Mouse (Mus musculus): Measurements from ENCODE around the gene Ndufb2.
A peak's percentile ranks its signal among the peaks of the same experiment; 100 is the strongest.

The Ndufb2 gene

DNA sequence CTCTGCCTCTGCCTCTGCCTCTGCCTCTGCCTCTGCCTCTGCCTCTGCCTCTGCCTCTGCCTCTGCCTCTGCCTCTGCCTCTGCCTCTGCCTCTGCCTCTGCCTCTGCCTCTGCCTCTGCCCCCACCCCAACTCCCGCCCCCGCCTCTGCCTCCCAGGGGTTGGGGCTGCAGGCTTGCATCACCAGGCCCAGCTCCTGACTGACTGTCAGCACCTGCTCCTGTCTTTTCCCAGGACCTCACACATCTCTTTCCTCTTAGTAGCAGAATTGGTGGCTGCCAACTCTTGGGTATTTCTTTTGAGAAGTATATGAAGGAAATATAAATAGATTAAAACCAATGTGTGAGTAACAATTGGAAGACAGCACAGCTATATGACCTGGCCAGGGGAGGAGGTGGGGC is 11.8 kb upstream of the Ndufb2 start:
- no peak for DNase-seq (ENCODE audit: low read depth)

- no peak for DNase-seq (ENCODE audit: low read depth)
Measured at GRCm38 (mm10) chr6:39581087-39581784, 11.1 kb upstream of the Ndufb2 start.

DNA sequence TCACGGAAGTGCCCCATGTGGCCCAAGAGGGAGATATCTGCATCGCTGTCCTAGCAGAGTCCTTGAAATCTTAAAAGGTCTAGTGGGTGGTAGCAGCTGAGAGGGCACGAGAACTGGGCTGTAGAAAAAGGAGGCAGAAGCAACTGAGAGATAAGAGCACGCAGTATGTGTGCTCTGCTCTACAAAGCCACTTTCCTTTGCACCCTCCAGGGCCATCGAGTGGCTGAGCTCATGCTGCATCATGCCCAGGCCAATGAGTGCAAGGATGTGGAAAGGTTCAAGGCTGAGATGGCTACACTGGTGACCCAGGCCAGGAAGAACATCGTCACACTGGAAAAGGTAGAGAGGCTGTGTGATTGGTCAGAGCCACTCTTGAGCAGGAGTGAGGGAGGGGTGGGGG is 6.9 kb upstream of the Ndufb2 start, which contains the start of gene Gm42420:
TSS of gene Gm42420 (plus strand) at position 237 of the 400 bp plus-strand sequence.
- DNase-seq (ENCODE audit: low read depth): no peak

DNA sequence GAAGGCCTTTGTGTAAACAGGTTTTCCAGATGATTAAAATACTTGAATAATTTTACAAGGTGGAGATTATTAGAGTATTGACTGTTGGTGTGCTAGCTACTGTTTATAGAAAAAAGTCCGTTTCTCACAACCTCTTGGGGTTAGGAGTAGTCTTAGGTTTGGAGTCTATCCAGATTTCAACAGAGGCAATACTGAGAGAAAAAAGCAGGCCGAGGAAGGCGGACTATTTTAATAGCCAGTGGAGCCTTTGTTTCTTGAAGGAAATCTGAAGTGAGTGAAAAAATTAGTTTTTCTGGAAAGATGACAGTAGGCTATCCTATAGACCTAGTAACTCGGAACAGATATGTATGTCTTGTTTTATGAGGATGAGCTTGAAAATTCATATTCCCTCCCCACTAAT is 893 bp upstream of the Ndufb2 start:
- DNase-seq (ENCODE audit: low read depth): no peak

DNA sequence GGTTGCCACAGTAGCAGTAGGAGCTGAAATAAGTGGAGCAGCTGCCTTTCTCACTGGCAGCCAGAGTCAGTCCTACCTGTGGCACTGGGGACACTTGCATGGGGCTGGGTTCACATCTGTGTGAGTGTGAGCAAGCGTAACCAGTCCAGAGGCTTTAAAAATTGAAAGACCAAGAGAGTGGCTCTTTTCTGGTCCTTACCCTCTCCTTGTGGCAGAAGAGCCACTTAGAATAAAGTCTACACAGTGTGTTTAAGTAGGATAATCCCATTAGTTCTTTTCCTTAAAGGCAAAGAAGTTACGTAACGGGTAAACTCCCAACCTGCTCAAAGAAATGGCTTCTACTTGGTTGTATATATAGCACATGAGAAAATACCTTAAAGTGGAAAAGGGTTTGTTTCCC is 8.5 kb downstream of the Ndufb2 start:
- no peak for DNase-seq (ENCODE audit: low read depth)

DNA sequence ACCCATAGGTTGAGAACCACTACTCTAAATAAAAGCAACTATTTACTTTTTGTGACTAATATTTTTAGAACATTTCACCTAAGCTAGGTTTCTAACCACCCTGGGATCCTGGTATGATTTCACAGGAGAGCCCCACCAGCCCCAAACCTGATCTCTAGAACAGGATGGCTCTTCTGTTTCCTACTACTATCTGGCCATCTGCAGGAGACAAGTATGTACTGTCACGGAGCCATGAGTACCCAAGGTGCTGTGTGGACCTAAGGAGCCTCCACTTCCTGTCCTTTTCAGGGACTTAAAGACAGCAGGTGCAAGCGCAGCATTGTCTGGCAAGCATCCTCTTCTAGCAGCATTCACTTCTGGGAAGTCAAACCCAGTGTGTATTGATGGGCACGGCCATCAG is 9.5 kb downstream of the Ndufb2 start:
- DNase-seq (ENCODE audit: low read depth): no peak

DNA sequence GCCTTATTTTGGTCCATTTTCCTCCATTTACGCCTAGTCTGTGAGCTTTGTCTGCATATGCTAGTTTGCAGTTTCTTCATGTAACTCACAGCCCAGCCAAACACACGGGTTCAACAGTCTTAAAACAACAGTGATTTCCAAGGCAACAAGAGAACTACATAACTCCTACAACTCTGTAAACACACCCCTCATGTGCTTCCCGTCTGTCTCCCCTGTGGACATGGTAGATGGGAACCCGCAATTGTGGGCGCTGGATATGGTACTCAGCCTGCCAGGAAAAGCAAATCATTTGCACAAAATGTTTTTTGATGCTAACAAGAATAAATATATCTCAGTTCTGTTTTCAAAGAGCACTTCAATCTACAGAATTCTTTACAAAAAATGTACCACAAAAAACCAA is 12.2 kb downstream of the Ndufb2 start:
- no peak for DNase-seq (ENCODE audit: low read depth)

DNA sequence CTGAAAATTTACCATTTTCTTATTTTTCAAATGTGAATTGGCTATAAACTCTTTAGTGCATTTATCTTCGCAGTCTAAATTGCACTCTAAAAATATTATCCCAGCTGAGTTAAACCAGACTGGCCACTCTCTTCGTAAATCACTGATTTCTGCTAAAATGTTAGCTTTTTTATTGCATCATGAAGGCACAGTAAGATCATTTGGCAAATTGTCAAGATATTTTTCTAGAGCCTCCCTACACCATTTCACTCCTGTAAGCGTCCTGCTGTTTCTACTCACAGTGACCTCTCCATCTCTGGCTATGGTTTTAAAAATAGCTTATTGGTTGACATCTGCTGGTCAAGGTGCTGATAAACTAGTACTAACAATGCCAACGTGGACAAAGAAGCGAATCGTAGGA is 13.7 kb downstream of the Ndufb2 start:
- no peak for DNase-seq (ENCODE audit: low read depth)

GRCm38 (mm10) chr6:39606862-39607261 is 14.5 kb downstream of the Ndufb2 start:
- DNase-seq (ENCODE audit: low read depth): peak; percentile 58

- DNase-seq (ENCODE audit: low read depth): no peak
Measured at GRCm38 (mm10) chr6:39607365-39607764, 15.0 kb downstream of the Ndufb2 start.

DNA sequence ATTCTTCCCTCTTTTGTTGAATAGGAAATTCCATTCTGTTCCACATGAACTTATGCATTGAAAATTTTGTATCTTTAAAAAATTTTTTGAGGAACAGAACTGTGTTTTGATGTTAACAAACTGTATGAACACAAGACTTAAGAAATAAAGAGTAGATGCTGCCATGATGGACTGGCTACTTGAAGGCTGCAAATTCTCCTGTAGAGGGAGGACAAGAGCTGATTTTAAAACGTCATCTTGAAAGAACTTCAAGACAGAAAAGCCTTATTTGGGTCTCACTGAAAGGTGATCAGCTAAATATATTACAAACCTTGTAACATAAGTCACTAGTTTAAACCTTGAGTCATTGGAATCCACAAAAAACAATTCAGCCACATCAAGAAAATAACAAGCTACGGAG is 17.8 kb downstream of the Ndufb2 start:
- DNase-seq (ENCODE audit: low read depth): no peak

DNA sequence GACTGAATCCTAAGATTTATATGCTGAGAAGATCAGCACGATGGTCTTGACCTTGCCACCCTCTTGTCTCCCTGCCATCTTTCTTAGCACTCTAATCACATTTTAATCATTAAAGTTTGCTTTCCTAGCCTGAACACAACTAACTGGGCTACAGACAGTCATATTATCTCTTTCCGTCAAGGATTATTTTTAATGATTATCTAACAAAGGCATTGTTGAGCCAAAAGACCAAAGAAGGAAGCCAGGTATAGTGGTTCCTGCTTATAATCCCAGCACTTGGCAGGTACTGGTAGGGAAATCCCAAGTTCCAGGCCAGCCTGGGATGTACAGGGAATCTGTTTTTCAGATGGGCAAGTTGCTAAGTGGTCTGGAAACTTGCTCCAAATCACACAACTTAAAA is 18.9 kb downstream of the Ndufb2 start:
- no peak for DNase-seq (ENCODE audit: low read depth)

Measured in naive thymus-derived CD4-positive, alpha-beta T cell, adult 2 months (primary cell).